Mouse (Mus musculus) kidney, adult 2 months (tissue): Measurements from ENCODE around the gene Fgg.

Experiments
- CTCF ChIP-seq: fragments of 200-500 bp; conservative IDR thresholded peaks from 2 replicates; pipeline ENCODE4 v1.5.1; 2011; ENCODE audit warnings: low read depth, mild to moderate bottlenecking, control low read depth, low read length, moderate library complexity, mixed read lengths; ENCODE audit not compliant: insufficient read depth, insufficient read length
- POLR2A ChIP-seq: fragments of 200-500 bp; IDR thresholded peaks from one replicate; pipeline ENCODE4 v1.6.1; 2011; ENCODE audit warnings: low read depth, low read length, control low read depth

GRCm38 (mm10) chr3:83003068-83003467 is 4.5 kb upstream of the Fgg start:
- TF ChIP-seq CTCF (no peak), POLR2A (no peak)
